Mouse (Mus musculus): ENCODE data around the gene Cd3g.

The Cd3g gene

GRCm38 (mm10) chr9:44919606-44920005, 60.6 kb downstream of the Cd3g start:
- DNase-seq (ENCODE audit: low read depth), result no peak

Measured in c-Kit-positive CD71-negative TER-119-negative erythroid progenitor cells, embryonic 14.5 days (primary cell).